Mouse (Mus musculus) T-helper 17 cell (primary cell): ENCODE data around the gene Armc8.

ENCODE experiments used
- in situ Hi-C, 2 experiments: fragments of 300-600 bp; cut with MboI, MseI; formaldehyde crosslinking; loops; 1 replicate in 1 of 2; 2 replicates in 1 of 2; pipeline ENCODE4 v1.15.1; 2025; ENCODE audit warnings: high pct_unique_total_duplicates in 2 of 2

The Armc8 gene

GRCm38 (mm10) chr9:99505875-99506274, 62.8 kb downstream of the Armc8 start:
- in situ Hi-C loops = no loop called here

- in situ Hi-C loops = no loop called here
Measured at GRCm38 (mm10) chr9:99499336-99499735, 69.4 kb downstream of the Armc8 start.

- in situ Hi-C loops = no loop called here
Measured at GRCm38 (mm10) chr9:99492634-99493200, 76.0 kb downstream of the Armc8 start.

- in situ Hi-C loops = no loop called here
Measured at GRCm38 (mm10) chr9:99491050-99491449, 77.6 kb downstream of the Armc8 start.

GRCm38 (mm10) chr9:99487841-99488240, 80.9 kb downstream of the Armc8 start:
- in situ Hi-C loops = no loop called here

- in situ Hi-C loops = no loop called here
Measured at GRCm38 (mm10) chr9:99487126-99487695, 81.5 kb downstream of the Armc8 start.

GRCm38 (mm10) chr9:99485144-99485543, 83.6 kb downstream of the Armc8 start:
- in situ Hi-C loops = no loop called here

GRCm38 (mm10) chr9:99484632-99485031, 84.1 kb downstream of the Armc8 start:
- in situ Hi-C loops = no loop called here

- in situ Hi-C loops = no loop called here
Measured at GRCm38 (mm10) chr9:99483191-99483590, 85.5 kb downstream of the Armc8 start.

- in situ Hi-C loops = no loop called here
Measured at GRCm38 (mm10) chr9:99480764-99481163, 87.9 kb downstream of the Armc8 start.

GRCm38 (mm10) chr9:99479181-99479711, 89.5 kb downstream of the Armc8 start:
- in situ Hi-C loops = loop anchor here in 1 of 2 experiments (10.0 kb wide), 1 partner anchor 1626 kb away; no protein-coding TSS in a partner anchor

- in situ Hi-C loops = loop anchor here in 1 of 2 experiments (5.0 to 10.0 kb wide), 2 partner anchors 106 to 1633 kb away; partner anchors contain the start of gene Dbr1
Measured at GRCm38 (mm10) chr9:99471334-99471733, 97.4 kb downstream of the Armc8 start.

GRCm38 (mm10) chr9:99470347-99471092, 98.2 kb downstream of the Armc8 start:
- in situ Hi-C loops = loop anchor here in 1 of 2 experiments (5.0 to 10.0 kb wide), 2 partner anchors 107 to 1634 kb away; partner anchors contain the start of gene Dbr1

GRCm38 (mm10) chr9:99469681-99470273, 98.9 kb downstream of the Armc8 start:
- in situ Hi-C loops = loop anchor here in 1 of 2 experiments (5.0 to 10.0 kb wide), 2 partner anchors 108 to 1635 kb away; partner anchors contain the start of gene Dbr1

GRCm38 (mm10) chr9:99468572-99468971, 100.1 kb downstream of the Armc8 start:
- in situ Hi-C loops = no loop called here

GRCm38 (mm10) chr9:99464876-99465275, 103.8 kb downstream of the Armc8 start:
- in situ Hi-C loops = loop anchor here in 1 of 2 experiments (5.0 kb wide), 2 partner anchors 117 to 192 kb away; no protein-coding TSS in a partner anchor

- in situ Hi-C loops = loop anchor here (5.0 kb wide), 3 partner anchors 123 to 203 kb away; no protein-coding TSS in a partner anchor
Measured at GRCm38 (mm10) chr9:99459730-99460129, 109.0 kb downstream of the Armc8 start.

GRCm38 (mm10) chr9:99458529-99459208, 110.0 kb downstream of the Armc8 start:
- in situ Hi-C loops = loop anchor here in 1 of 2 experiments (5.0 kb wide), 1 partner anchor 204 kb away; no protein-coding TSS in a partner anchor

- in situ Hi-C loops = no loop called here
Measured at GRCm38 (mm10) chr9:99454211-99454610, 114.5 kb downstream of the Armc8 start.

- in situ Hi-C loops = no loop called here
Measured at GRCm38 (mm10) chr9:99451161-99451560, 117.5 kb downstream of the Armc8 start, which contains the start of gene Nme9. Gene Nme9 (plus strand): TSS chr9:99451475.
